Mouse (Mus musculus): ENCODE results near the gene Znrf3. TPM values are rescaled to one million over a fixed set of nuclear protein-coding genes. Genes with fewer than 3 reads are reported as not detected.

Gene Znrf3
- polyA plus RNA-seq, 2 experiments = 8.0 to 12.9 TPM

DNA sequence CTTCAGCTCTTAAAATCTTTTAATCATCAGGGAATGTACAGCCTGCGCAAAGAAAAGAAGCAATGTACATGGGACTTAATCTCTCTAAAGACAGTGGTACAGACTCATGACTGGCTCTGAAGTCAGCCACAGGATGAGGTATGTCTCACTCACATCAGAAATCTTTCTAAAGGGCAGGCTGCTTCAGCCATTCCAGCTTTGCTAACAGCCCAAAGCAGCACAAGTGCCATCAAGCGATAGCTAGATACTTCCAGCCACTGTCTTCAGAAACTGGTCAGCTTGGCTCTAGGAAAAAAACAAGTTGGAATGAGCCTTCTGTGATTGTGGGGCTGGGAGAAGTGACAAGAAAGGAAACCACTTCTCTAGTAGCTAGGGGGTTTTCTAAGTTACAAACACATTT is 7.0 kb downstream of the Znrf3 start:
- Histone ChIP-seq H3K9me3 (ENCODE audit: control insufficient read depth, low read length) (no peaks in the 10 kb centered on the region), H3K4me2 (replicated peaks; ENCODE audit: low read depth, low read length, severe bottlenecking) (no peak overlapping the region), H3K36me3 (ENCODE audit: control insufficient read depth, insufficient read depth, low read length) (no peaks in the 10 kb centered on the region), H3K4me3 (replicated peaks; ENCODE audit: low read length) (no peak overlapping the region), H3K9ac (ENCODE audit: low read depth, low read length, severe bottlenecking) (no peak overlapping the region), H3K4me1 (ENCODE audit: control insufficient read depth, insufficient read depth, low read length) (peaks cover 20% of the 10 kb centered on the region), H3K27ac (replicated peaks; ENCODE audit: low read depth, low read length) (no peak overlapping the region), H3K27me3 (ENCODE audit: control insufficient read depth, insufficient read depth, low read length) (no peaks in the 10 kb centered on the region)
- TF ChIP-seq POLR2A (IDR thresholded peaks at IDR 0.05; ENCODE audit: borderline replicate concordance, extremely low read depth, insufficient read depth, insufficient read length) = no peak
- no peak for DNase-seq (ENCODE audit: low spot score)
- no peak for ATAC-seq (ENCODE audit: low FRiP score, low read depth)
- 83% methylated on average over 2 of the region's 2 CpGs for WGBS

DNA sequence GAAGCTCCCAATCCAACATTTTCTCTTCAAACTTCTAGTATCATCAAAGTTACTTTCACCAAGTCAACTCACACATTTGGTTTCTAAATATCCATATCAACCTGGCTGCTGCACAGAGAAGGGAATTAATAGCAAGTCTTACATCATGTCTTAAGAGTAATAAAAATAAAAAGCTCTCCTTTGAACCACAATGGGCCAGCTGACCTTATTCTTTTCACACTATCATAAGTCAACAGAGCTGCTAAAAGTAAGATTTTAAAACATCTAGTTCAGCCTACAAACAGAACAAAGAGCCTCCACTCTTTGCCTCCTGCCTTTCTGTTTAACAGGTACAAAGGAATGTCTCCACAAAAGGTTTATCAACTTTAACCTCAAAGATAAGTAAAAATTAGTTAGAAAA is 7.7 kb downstream of the Znrf3 start:
- no peak overlapping the region for H3K27ac ChIP-seq (replicated peaks; ENCODE audit: low read depth, low read length)
- TF ChIP-seq POLR2A (IDR thresholded peaks at IDR 0.05; ENCODE audit: borderline replicate concordance, extremely low read depth, insufficient read depth, insufficient read length) = no peak
- no peaks in the 10 kb centered on the region for H3K36me3 ChIP-seq (ENCODE audit: control insufficient read depth, insufficient read depth, low read length)
- no peak for DNase-seq (ENCODE audit: low spot score)
- H3K27me3 ChIP-seq (ENCODE audit: control insufficient read depth, insufficient read depth, low read length) = no peaks in the 10 kb centered on the region
- H3K9me3 ChIP-seq (ENCODE audit: control insufficient read depth, low read length) = no peaks in the 10 kb centered on the region
- peaks cover 14% of the 10 kb centered on the region; the same call in 1 of the 2 replicates for H3K4me1 ChIP-seq (ENCODE audit: control insufficient read depth, insufficient read depth, low read length)
- no peak for ATAC-seq (ENCODE audit: low FRiP score, low read depth)
- no peak overlapping the region for H3K4me3 ChIP-seq (replicated peaks; ENCODE audit: low read length)
- H3K4me2 ChIP-seq (replicated peaks; ENCODE audit: low read depth, low read length, severe bottlenecking) = no peak overlapping the region
- no peak overlapping the region for H3K9ac ChIP-seq (ENCODE audit: low read depth, low read length, severe bottlenecking)

DNA sequence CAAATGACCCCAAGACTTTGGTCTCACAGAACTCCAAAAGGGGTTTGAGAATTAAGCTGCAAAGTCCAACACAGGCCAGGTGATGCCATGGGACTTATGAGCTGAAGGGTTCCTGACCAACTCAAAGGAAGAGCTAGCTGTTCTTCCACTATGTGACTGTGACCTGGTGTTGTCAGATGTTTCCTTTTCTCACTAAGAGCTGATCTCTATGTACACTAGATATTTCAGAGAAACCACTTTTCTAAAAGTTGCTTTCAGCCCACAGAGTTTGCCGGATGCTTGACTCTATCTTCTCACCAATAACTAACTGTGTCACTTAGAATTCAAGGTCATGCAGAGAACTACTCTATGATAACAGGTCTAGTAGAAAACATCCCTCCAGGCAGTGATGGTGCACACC is 9.2 kb downstream of the Znrf3 start:
- H3K9ac ChIP-seq (ENCODE audit: low read depth, low read length, severe bottlenecking) = no peak overlapping the region
- DNase-seq (ENCODE audit: low spot score) (no peak), ATAC-seq (ENCODE audit: low FRiP score, low read depth) (no peak)
- TF ChIP-seq POLR2A (IDR thresholded peaks at IDR 0.05; ENCODE audit: borderline replicate concordance, extremely low read depth, insufficient read depth, insufficient read length) = no peak
- WGBS = 87% methylated on average over 1 of the region's 1 CpGs
- no peak overlapping the region for H3K4me3 ChIP-seq (replicated peaks; ENCODE audit: low read length)
- H3K9me3 ChIP-seq (ENCODE audit: control insufficient read depth, low read length) = no peaks in the 10 kb centered on the region
- H3K4me1 ChIP-seq (ENCODE audit: control insufficient read depth, insufficient read depth, low read length) = peaks cover 11% of the 10 kb centered on the region; the same call in 1 of the 2 replicates
- no peaks in the 10 kb centered on the region for H3K36me3 ChIP-seq (ENCODE audit: control insufficient read depth, insufficient read depth, low read length)
- H3K4me2 ChIP-seq (replicated peaks; ENCODE audit: low read depth, low read length, severe bottlenecking) = no peak overlapping the region
- H3K27me3 ChIP-seq (ENCODE audit: control insufficient read depth, insufficient read depth, low read length) = no peaks in the 10 kb centered on the region
- H3K27ac ChIP-seq (replicated peaks; ENCODE audit: low read depth, low read length) = no peak overlapping the region

DNA sequence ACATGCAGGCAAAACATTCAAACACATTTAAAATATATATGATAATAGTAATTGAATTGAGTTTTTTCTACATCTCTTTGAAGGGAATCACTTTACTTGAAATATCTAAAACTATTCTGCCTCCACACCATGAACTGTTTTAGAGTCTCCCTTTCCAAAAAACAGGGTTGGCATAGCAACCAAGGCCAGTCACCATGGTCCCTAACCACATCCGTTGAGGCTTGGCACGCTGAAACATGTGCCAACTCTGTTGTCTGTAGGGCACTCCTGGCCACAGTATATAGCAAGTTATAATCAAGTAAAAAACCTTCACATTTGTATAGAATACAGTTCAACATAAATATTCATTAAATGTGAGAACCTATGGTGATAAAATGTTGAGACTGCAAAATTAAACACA is 12.3 kb downstream of the Znrf3 start:
- H3K36me3 ChIP-seq (ENCODE audit: control insufficient read depth, insufficient read depth, low read length) = no peaks in the 10 kb centered on the region
- ATAC-seq (ENCODE audit: low FRiP score, low read depth) = no peak
- TF ChIP-seq POLR2A (IDR thresholded peaks at IDR 0.05; ENCODE audit: borderline replicate concordance, extremely low read depth, insufficient read depth, insufficient read length) = no peak
- no peak overlapping the region for H3K4me3 ChIP-seq (replicated peaks; ENCODE audit: low read length)
- no peaks in the 10 kb centered on the region for H3K27me3 ChIP-seq (ENCODE audit: control insufficient read depth, insufficient read depth, low read length)
- WGBS = 82% methylated on average over 2 of the region's 2 CpGs
- H3K4me1 ChIP-seq (ENCODE audit: control insufficient read depth, insufficient read depth, low read length) = peaks cover 8% of the 10 kb centered on the region; the same call in 1 of the 2 replicates
- H3K27ac ChIP-seq (replicated peaks; ENCODE audit: low read depth, low read length) = no peak overlapping the region
- H3K9me3 ChIP-seq (ENCODE audit: control insufficient read depth, low read length) = no peaks in the 10 kb centered on the region
- no peak overlapping the region for H3K4me2 ChIP-seq (replicated peaks; ENCODE audit: low read depth, low read length, severe bottlenecking)
- DNase-seq (ENCODE audit: low spot score) = no peak
- H3K9ac ChIP-seq (ENCODE audit: low read depth, low read length, severe bottlenecking) = no peak overlapping the region

DNA sequence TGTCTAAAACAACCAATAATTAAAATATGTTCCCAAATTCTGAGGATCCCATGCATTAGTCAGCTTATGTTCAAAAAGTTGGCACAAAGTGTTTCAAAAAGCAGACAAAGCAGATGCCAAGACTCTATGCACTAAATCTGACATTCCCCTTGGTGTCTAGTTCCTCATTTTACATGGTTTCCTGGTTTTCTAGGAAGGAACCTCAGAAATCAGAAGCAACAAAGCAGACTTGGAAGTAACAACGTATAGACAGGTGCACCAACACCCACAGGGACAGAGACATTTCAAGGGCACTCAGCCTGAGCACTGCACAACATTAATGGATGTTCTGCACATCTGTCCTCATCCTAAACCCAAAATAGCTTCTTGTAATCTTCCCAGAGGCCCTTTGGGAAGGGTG is 13.8 kb downstream of the Znrf3 start:
- Histone ChIP-seq H3K36me3 (ENCODE audit: control insufficient read depth, insufficient read depth, low read length) (no peaks in the 10 kb centered on the region), H3K27me3 (ENCODE audit: control insufficient read depth, insufficient read depth, low read length) (no peaks in the 10 kb centered on the region), H3K4me3 (replicated peaks; ENCODE audit: low read length) (no peak overlapping the region), H3K27ac (replicated peaks; ENCODE audit: low read depth, low read length) (no peak overlapping the region), H3K4me2 (replicated peaks; ENCODE audit: low read depth, low read length, severe bottlenecking) (no peak overlapping the region), H3K9ac (ENCODE audit: low read depth, low read length, severe bottlenecking) (no peak overlapping the region), H3K4me1 (ENCODE audit: control insufficient read depth, insufficient read depth, low read length) (peaks cover 19% of the 10 kb centered on the region), H3K9me3 (ENCODE audit: control insufficient read depth, low read length) (no peaks in the 10 kb centered on the region)
- TF ChIP-seq POLR2A (IDR thresholded peaks at IDR 0.05; ENCODE audit: borderline replicate concordance, extremely low read depth, insufficient read depth, insufficient read length) = no peak
- ATAC-seq (ENCODE audit: low FRiP score, low read depth) (no peak), DNase-seq (ENCODE audit: low spot score) (no peak)
- 44% methylated on average over 1 of the region's 1 CpGs for WGBS

All from limb, embryonic 14.5 days (tissue).